Mouse (Mus musculus): ENCODE measurements around the gene Wdr49.

GRCm38 (mm10) chr3:75475106-75475505 lies 6.8 kb downstream of the Wdr49 start:
- TF ChIP-seq CTCF (IDR thresholded peaks at IDR 0.05; ENCODE audit: control insufficient read depth, insufficient read depth, insufficient read length) (no peak), CEBPB (IDR thresholded peaks at IDR 0.05; ENCODE audit: low read depth) (no peak)

All from C2C12 (cell line).